Mouse (Mus musculus): ENCODE results near the gene Tef. TPM values are rescaled to one million over a fixed set of nuclear protein-coding genes. Genes with fewer than 3 reads are reported as not detected.
A peak's percentile ranks its signal among the peaks of the same experiment; 100 is the strongest.

The Tef gene
- polyA plus RNA-seq, 1 experiment from 2014 or later: 23.2 TPM

DNA sequence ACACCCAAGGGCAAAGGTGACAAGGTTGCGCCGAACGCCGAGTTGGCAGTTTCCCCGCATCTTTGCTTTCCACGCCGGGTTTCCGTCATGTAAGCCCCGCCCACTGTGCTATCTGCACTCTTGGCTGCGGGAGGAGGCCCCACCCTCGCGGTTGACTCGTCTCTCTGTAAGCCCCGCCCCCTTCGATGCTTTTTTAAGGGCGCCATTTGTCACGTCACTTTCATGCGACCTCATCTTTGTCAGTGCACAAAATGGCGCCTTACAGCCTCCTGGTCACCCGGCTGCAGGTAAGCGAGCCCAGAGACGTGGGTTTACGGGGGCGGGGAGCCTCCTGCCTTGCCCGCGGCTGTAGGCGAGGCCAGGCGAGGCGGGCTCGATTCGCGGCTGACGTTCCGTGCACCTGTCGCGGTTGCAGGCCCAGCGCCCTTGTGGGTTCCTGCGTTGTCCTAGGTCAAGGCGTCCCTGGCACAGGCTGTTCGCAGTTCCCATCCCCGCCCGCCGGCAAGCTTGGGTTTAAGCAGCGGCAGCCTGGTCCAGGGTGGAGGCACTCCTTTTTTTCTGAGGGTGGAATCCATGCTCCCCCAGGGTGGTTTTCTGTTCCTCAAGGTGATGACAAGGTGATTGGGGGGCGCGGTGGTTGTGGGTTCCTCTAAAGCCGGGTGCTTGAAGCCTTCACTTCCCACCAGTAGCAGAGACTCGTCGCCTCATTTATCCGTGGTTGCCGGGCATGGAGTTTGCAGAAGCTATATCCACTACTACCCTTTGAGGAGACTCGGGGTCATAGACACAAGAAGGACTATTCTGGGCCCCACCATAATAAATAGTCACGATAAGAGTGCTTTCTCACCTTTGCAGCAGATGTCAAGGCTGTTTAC lies 70.3 kb downstream of the Tef start, which contains the start of gene Aco2:
Gene Aco2 (plus strand): TSS at position 48 of the 875 bp plus-strand sequence.
- H3K27me3 ChIP-seq (ENCODE audit: control insufficient read depth, insufficient read depth, low read length): no peaks in the 10 kb centered on the region
- peak; percentile 90 for ATAC-seq (replicated peaks; ENCODE audit: extremely low read depth, insufficient read depth, low FRiP score)
- WGBS: under 1% methylated on average over 53 of the region's 53 CpGs

More for the DNA sequence above, 70.3 kb downstream of the Tef start, which contains the start of gene Aco2:
- Histone ChIP-seq H3K27ac (ENCODE audit: low read length) (peak within 1 kb of the TSS; percentile 99), H3K9me3 (replicated peaks; ENCODE audit: control insufficient read depth, low read length) (no peaks in the 10 kb centered on the region), H3K4me3 (ENCODE audit: low read length) (peak within 1 kb of the TSS; percentile 99), H3K4me1 (ENCODE audit: control insufficient read depth, insufficient read depth, low read length) (peaks cover 22% of the 10 kb centered on the region), H3K36me3 (ENCODE audit: control insufficient read depth, insufficient read depth) (peaks cover 25% of the 10 kb centered on the region), H3K9ac (ENCODE audit: low read length) (peak within 1 kb of the TSS; percentile 99), H3K4me2 (ENCODE audit: low read depth, low read length) (peak within 1 kb of the TSS; percentile 96)

Other genes with a start within 250 kb of the Tef start
- gene Ep300, start 217.1 kb upstream of the Tef start, polyA plus RNA-seq (2015; fragmentation: Nextera tagmentation; extraction: Ambion mirVana): 11.5 and 12.2 TPM in 2 replicates
- gene L3mbtl2, start 138.5 kb upstream of the Tef start, polyA plus RNA-seq (2015; fragmentation: Nextera tagmentation; extraction: Ambion mirVana): 16.9 and 17.4 TPM in 2 replicates
- 1.2 and 1.7 TPM in 2 replicates for gene Chadl, start 105.1 kb upstream of the Tef start, polyA plus RNA-seq (2015; fragmentation: Nextera tagmentation; extraction: Ambion mirVana)
- 18.0 and 19.2 TPM in 2 replicates for gene Zc3h7b, start 57.4 kb upstream of the Tef start, polyA plus RNA-seq (2015; fragmentation: Nextera tagmentation; extraction: Ambion mirVana)
- 75.9 and 83.6 TPM in 2 replicates for gene Rangap1, start 56.9 kb upstream of the Tef start, polyA plus RNA-seq (2015; fragmentation: Nextera tagmentation; extraction: Ambion mirVana)
- gene Tob2, start 56.4 kb downstream of the Tef start, polyA plus RNA-seq (2015; fragmentation: Nextera tagmentation; extraction: Ambion mirVana): 17.5 and 17.8 TPM in 2 replicates
- gene Phf5a, start 69.5 kb downstream of the Tef start, polyA plus RNA-seq (2015; fragmentation: Nextera tagmentation; extraction: Ambion mirVana): 98.6 and 103 TPM in 2 replicates
- 769 and 804 TPM in 2 replicates for gene Aco2, start 69.9 kb downstream of the Tef start, polyA plus RNA-seq (2015; fragmentation: Nextera tagmentation; extraction: Ambion mirVana)
- 157 and 161 TPM in 2 replicates for gene Polr3h, start 123.8 kb downstream of the Tef start, polyA plus RNA-seq (2015; fragmentation: Nextera tagmentation; extraction: Ambion mirVana)
- 5.4 and 6.1 TPM in 2 replicates for gene Csdc2, start 134.3 kb downstream of the Tef start, polyA plus RNA-seq (2015; fragmentation: Nextera tagmentation; extraction: Ambion mirVana)
- gene Pmm1, start 158.5 kb downstream of the Tef start, polyA plus RNA-seq (2015; fragmentation: Nextera tagmentation; extraction: Ambion mirVana): 22.4 and 24.3 TPM in 2 replicates
- not detected in 2 replicates for gene 1700029P11Rik, start 178.1 kb downstream of the Tef start, polyA plus RNA-seq (2015; fragmentation: Nextera tagmentation; extraction: Ambion mirVana)
- 76.8 and 113 TPM in 2 replicates for gene Xrcc6, start 185.4 kb downstream of the Tef start, polyA plus RNA-seq (2015; fragmentation: Nextera tagmentation; extraction: Ambion mirVana)
- gene Desi1, start 231.4 kb downstream of the Tef start, polyA plus RNA-seq (2015; fragmentation: Nextera tagmentation; extraction: Ambion mirVana): 22.4 and 37.4 TPM in 2 replicates
- 174 and 210 TPM in 2 replicates for gene Snu13, start 245.2 kb downstream of the Tef start, polyA plus RNA-seq (2015; fragmentation: Nextera tagmentation; extraction: Ambion mirVana)

Data from heart, embryonic 16.5 days (tissue).